Mouse (Mus musculus) gastrocnemius, postnatal 14 days (tissue): ENCODE measurements around the gene Cpped1. TPM values are rescaled to one million over a fixed set of nuclear protein-coding genes. Genes with fewer than 3 reads are reported as not detected.

ENCODE experiments used
- DNase-seq: peaks from one replicate; pipeline ENCODE4 v3.0.0; 2021; ENCODE audit warnings: mixed read lengths
- intact Hi-C: fragments of 180-260 bp; cut with DNase I; formaldehyde crosslinking; loops from one replicate; pipeline ENCODE4 v1.15.1; 2025; ENCODE audit warnings: low total_unique reads
- total RNA-seq, 2 experiments: library from RNA; stranded (reverse); gene quantifications; 2 replicates each; pipeline ENCODE4 v1.2.3; 2021

Gene Cpped1
- total RNA-seq, 2 experiments from 2014 or later: 32.7 to 35.9 TPM

GRCm38 (mm10) chr16:11852716-11853605, 56.3 kb downstream of the Cpped1 start:
- intact Hi-C loops: no loop called here
- DNase-seq: no peak

GRCm38 (mm10) chr16:11848990-11849658, 60.1 kb downstream of the Cpped1 start:
- intact Hi-C loops: no loop called here
- DNase-seq: no peak

DNA sequence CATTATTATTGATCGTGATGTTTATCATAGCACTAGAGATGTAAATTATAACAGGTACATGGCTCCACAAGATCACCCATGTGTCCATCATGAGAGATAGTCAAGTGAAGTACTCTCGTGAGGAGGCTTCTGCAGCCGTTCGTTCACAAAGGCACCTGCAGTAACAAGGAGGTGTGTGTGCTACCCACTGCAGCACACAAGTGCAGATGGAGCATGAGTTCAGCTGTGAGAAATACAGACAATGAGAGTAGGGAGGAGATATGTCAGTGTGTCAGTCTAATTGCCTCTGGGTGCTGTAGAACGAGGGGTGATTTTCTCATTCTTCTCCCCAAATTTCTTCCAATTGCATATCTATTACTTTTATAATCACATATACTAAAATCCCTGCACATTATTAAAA, 63.9 kb downstream of the Cpped1 start:
- intact Hi-C loops: no loop called here
- DNase-seq: no peak

DNA sequence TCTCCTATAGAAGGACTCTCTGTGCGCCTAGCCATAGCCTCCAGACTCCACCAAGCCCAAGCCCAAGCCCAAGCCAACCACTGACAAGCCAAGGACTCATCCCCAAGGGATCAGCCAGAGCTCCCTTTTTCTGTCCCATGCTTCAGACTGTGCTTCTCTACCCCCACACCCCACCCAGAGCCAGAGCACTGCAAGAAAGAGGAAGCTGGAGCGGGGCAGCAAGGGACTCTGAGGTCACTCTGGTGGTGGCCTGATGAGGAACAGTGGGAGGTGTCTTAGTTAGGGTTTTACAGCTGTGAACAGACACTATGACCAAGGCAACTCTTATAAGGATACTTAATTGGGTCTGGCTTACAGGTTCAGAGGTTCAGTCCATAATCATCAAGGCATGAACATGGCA, 65.8 kb downstream of the Cpped1 start:
- intact Hi-C loops: no loop called here
- DNase-seq: no peak

GRCm38 (mm10) chr16:11833474-11833873, 75.8 kb downstream of the Cpped1 start:
- DNase-seq: no peak
- intact Hi-C loops: no loop called here

GRCm38 (mm10) chr16:11828816-11829215, 80.4 kb downstream of the Cpped1 start:
- intact Hi-C loops: no loop called here
- no peak for DNase-seq

GRCm38 (mm10) chr16:11824833-11825232, 84.4 kb downstream of the Cpped1 start:
- DNase-seq: no peak

DNA sequence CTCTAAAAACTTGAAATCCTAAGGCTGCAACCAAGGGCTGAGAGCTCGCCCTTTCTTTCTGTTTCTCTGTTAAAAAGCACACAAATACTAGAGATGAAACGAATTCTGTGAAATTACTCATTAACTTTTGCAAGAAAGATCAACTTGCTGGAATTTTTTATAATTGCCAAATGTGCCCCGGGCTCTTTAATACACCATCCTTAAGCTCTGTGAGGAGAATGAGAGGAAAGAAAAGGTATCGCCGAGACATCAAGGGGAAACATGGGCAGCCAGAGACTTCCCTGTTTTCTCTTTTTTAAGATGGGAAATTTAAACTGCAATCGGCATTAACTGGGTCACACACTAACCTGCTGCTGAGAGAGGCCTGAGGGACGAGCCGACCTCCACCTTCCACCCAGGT, 84.9 kb downstream of the Cpped1 start:
- no peak for DNase-seq
- intact Hi-C loops: no loop called here

More at GRCm38 (mm10) chr16:11824833-11825232, 84.4 kb downstream of the Cpped1 start:
- intact Hi-C loops: no loop called here

GRCm38 (mm10) chr16:11820791-11821190, 88.5 kb downstream of the Cpped1 start:
- DNase-seq: no peak
- intact Hi-C loops: no loop called here

DNA sequence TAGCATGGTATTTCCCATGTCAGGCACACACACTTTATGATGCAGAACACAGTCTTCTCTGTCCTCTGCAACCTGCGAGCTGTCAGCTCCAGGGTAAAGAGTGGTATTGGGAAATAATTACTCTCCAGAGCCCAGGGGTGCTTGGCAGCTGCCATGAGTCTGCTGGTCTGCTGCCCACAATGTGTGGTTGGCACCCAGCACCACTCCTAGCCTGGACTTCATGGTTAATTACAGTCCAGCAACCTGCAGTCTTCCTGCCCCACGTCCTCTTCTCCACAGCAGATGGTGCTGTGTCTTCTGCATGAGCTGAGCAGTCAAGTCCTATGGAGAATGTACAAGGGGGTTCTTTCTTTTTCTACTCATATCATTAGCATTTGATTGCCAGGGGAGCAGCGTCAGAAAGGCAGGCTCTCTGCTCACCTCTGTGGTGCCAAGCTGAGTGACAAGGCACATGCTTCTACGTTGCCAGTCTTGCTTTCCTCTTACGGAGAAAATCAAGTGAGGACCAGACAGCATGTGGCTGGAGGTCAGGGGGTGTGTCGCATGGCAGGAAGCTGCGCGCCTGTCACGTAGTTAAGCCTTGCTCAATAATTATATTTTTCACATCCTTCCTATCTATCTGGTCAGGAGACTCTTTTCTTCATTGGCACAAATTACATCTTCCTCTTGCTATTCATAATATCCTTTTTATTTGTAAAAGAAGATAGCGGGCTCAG, 94.2 kb downstream of the Cpped1 start:
- DNase-seq: peak; percentile 6
- intact Hi-C loops: no loop called here

DNA sequence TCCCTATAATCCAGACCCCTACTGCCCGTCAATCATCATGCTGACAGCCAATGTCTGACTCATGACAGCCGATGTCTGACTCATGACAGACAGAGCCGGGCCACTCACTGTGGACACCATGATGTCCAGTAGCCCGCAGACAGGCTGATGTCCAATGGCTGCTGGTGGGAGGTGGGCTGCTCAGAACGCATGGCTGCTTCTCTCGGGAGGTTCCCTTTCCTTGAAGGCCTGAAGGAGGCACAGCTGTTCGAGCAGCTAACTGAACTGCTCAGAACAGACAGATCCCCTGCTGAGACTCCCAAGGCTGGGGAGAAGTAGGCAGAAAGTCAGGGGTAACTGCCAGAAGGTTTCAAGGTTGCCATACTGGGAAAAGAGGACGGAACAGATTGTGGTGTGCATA, 97.1 kb downstream of the Cpped1 start:
- intact Hi-C loops: no loop called here

GRCm38 (mm10) chr16:11809615-11810014, 99.6 kb downstream of the Cpped1 start:
- intact Hi-C loops: no loop called here
- DNase-seq: no peak

More for the DNA sequence above, 97.1 kb downstream of the Cpped1 start:
- DNase-seq: no peak

GRCm38 (mm10) chr16:11801960-11802539, 107.2 kb downstream of the Cpped1 start:
- no peak for DNase-seq
- intact Hi-C loops: no loop called here

DNA sequence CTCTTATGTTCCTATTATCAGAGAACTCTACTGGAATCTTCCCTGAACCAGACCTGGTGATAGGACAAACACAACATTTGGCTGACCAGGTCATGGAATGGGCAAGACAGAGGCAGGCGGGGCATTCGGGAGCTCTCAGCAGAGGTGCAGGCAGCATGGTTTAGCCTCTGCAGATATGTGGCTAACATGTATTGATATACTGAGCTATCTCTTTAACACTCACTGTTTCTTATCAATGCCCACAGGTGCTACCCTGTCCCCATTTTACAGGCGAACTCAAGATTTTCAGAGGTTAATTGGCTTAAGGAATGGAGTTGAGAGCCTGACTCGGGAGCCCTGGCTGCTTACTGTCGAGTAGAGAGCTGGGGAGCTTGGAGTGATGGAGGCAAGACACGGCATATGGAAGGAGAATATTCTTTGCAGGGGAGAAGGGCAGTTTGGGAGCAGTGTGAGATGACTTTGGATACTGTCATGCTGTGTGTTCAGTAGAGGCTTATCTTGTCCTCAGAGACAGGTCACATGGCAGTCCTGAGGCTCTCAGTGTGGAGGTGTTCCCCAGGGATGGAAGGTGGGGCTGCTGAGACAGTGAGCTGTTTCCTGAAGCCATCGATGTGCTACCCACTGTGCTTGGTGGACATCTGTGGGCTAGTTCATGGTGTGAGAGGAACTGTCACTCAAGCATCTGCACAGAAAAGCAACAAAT, 113.3 kb downstream of the Cpped1 start:
- DNase-seq: no peak
- intact Hi-C loops: no loop called here

- intact Hi-C loops: no loop called here
- no peak for DNase-seq
These were observed 114.6 kb downstream of the Cpped1 start for GRCm38 (mm10) chr16:11794628-11795027.

- intact Hi-C loops: no loop called here
- DNase-seq: no peak
These were observed 115.9 kb downstream of the Cpped1 start for GRCm38 (mm10) chr16:11793391-11793790.

DNA sequence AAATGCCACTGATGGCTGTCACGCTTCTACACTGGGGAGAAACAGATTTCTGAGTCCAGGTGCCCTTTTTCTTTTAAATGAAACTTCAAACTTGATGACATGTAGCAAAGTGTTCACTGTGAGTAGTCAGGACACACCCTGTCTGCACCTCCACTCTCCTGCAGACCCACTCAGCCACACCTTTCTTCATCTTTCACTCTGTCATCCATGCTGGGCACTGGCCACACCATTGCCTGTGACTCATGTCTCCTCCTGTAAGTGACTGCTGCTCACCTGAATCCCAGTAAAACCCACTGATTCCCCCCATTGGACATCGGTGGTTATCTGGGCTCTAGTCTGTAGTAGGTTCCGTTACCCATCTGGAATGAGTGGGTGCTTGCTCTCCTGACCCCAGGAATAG, 118.8 kb downstream of the Cpped1 start:
- intact Hi-C loops: no loop called here
- DNase-seq: no peak

DNA sequence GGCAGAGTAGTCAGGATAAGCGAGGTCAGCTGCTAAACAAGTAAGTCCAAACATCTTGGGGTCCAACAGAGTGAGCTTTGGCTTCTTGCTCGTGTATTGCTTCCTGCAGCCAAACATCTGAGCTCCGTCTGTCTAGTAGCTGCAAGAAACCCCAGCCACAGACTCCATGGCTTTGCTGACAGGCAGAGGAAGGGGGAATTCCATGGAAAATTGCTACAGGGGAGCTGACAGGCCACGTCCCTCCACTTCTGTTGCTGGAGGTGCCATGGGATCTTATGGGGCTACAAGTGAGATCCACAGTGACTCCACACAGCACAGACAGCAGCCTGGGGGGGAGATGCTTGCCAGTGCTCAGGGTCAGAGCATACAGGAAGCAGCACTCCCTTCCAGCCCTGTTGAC, 123.4 kb downstream of the Cpped1 start:
- intact Hi-C loops: no loop called here
- DNase-seq: no peak

DNA sequence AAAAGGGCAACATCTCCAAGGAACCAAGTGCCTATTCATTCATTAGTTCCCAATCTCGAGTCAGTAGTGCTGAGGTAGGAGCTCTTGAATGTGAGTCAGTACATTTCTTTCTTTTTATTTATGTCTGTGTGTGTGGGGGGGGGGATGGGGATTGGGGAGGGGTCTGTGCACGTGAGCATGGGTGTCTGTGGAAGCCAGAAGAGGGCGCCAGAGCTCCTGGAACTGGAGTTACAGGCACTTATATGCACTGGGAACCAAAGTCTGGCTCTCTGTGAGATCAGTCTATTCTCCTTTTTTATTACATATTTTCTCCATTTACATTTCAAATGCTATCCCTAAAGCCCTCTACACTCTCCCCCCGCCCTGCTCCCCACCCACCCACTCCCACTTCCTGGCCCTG, 124.9 kb downstream of the Cpped1 start:
- intact Hi-C loops: no loop called here
- no peak for DNase-seq
